Mouse (Mus musculus) bone marrow, adult 2 months (tissue): ENCODE measurements around the gene Sim2. TPM values are rescaled to one million over a fixed set of nuclear protein-coding genes. Genes with fewer than 3 reads are reported as not detected.
A peak's percentile ranks its signal among the peaks of the same experiment; 100 is the strongest.

Source experiments
- H3K27ac ChIP-seq: fragments of 200-500 bp; 2 replicates; pipeline ENCODE4 v1.5.1; 2012; ENCODE audit warnings: low read depth, mild to moderate bottlenecking, control low read depth, inconsistent platforms, low read length; ENCODE audit not compliant: control insufficient read depth, poor library complexity, insufficient read depth
- H3K4me1 ChIP-seq: fragments of 200-500 bp; 2 replicates; pipeline ENCODE4 v1.6.1; 2011; ENCODE audit warnings: low read length; ENCODE audit not compliant: control insufficient read depth, insufficient read depth
- H3K4me3 ChIP-seq: fragments of 200-500 bp; replicated peaks from 2 replicates; pipeline ENCODE3; 2011; ENCODE audit warnings: mild to moderate bottlenecking, low read depth, low read length, control low read depth; ENCODE audit not compliant: control insufficient read depth
- CTCF ChIP-seq: fragments of 200-500 bp; IDR thresholded peaks from 2 replicates; pipeline ENCODE4 v1.5.1; 2011; ENCODE audit warnings: low read length, control low read depth; ENCODE audit not compliant: control insufficient read depth, insufficient read depth
- POLR2A ChIP-seq: fragments of 200-500 bp; IDR thresholded peaks from 2 replicates; pipeline ENCODE4 v1.6.1; 2011; ENCODE audit warnings: low read depth, mild to moderate bottlenecking, control low read depth, low read length, borderline replicate concordance; ENCODE audit not compliant: control insufficient read depth
- WGBS: fragments of 180-500 bp; shearing (Covaris S2); methylation state at CpG from one replicate; pipeline ENCODE4 v1.1.7; 2018; 5-methylcytosine and 5-hydroxymethylcytosine counted together
- polyA plus RNA-seq: library from polyadenylated mRNA; stranded (reverse); fragments of >200 nt; gene quantifications from 2 replicates; pipeline ENCODE4 v1.2.4, GENCODE M21; 2011; ENCODE audit warnings: low replicate concordance; ENCODE audit not compliant: missing spikeins, insufficient read depth, insufficient read length

Sim2 gene
- polyA plus RNA-seq, 1 experiment: not detected

DNA sequence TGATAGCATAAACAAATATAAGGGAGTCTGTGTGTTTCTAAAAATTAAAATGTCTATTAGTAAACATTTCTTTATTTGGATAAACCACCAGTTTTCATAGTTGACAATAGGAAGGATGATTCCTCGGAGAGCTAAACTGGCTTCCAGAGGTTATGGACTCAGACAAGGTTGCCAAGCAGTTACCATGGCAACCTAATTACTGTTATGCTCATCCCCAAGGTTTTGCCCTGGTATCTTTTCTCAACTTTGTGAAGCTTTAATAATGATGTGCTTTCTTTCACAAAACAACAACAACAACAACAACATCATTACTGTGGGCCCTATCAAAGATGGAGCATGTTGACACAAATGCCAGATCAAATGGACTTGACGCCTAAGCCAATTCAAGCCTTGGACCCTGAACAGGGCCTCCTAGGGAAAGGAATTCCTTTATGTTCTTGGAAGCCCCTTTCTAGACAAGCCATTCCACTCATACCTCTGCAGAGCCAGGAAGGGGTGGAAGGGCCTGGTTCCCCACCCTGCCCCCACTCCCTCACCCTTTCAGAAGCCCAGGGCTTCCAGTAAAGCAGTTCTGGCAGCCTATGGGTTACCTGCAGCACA is 43.6 kb downstream of the Sim2 start:
- WGBS: 89% methylated on average over 2 of the region's 2 CpGs
- Histone ChIP-seq H3K4me3 (no peak overlapping the region), H3K4me1 (no peaks in the 10 kb centered on the region), H3K27ac (no peak overlapping the region)
- TF ChIP-seq CTCF: no peak
- TF ChIP-seq POLR2A: no peak

DNA sequence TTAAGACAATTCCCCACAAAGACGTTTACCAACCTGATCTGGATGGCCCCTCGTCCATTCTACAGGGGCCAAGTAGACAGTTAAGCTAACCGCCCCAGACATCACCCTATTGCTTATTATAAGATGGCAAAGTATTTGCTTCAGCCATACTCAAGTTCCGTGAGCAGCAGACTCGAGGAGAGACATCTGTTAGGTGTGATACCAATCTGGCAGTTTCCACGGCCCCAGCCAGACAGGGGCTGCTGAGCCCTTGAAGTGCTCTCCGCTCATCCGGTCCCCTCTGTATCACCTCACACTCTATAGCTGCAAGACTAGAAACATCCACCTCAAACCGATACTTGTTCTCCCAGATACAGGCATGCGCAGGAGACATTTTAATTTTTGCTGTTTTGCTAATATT is 49.5 kb downstream of the Sim2 start:
- H3K4me3 ChIP-seq: no peak overlapping the region
- no peak for TF ChIP-seq POLR2A
- no peak for TF ChIP-seq CTCF
- WGBS: 93% methylated on average over 10 of the region's 10 CpGs
- H3K4me1 ChIP-seq: no peaks in the 10 kb centered on the region
- H3K27ac ChIP-seq: no peak overlapping the region

DNA sequence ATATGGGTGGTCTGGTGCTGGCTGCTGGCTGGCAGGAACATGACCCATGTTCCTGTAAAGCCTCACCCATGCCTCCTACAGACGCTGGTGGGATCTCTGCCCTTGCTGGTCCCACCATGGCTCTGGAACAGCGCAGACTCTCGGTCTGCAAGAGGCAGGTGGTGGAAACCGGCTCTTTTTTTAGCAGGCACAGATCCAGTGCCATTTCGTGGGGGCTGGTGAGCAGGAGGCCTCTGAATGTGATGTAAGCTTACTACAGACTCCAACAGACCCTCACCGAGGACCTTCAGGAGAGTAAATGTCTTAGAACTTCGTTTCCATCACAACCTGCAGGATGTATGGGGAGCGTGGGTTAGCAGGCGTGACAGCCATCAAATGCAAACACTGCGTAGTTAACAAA is 56.0 kb downstream of the Sim2 start:
- no peaks in the 10 kb centered on the region for H3K4me1 ChIP-seq
- no peak overlapping the region for H3K4me3 ChIP-seq
- TF ChIP-seq POLR2A (no peak), CTCF (no peak)
- 85% methylated on average over 10 of the region's 10 CpGs for WGBS
- H3K27ac ChIP-seq: no peak overlapping the region

DNA sequence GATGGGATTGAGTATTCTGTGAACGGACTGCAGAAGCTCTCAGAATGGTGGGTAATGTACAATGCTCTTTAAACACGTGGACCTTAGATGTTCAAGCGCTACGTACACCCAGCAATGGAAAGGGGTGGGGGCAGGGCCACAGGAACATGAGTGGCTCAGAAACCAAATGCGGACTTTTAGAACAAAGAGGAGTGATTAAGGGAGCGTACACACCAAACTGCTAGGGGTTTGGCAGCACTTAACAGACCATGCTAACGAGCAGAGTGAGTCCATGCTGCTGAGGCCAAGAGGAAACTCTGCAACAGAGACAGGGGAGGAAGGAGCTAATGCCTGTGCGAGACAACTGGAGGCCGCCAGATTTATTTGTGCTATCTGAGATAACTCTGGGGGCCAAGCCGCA is 58.6 kb downstream of the Sim2 start:
- Histone ChIP-seq H3K4me3 (no peak overlapping the region), H3K27ac (no peak overlapping the region), H3K4me1 (peaks cover 2% of the 10 kb centered on the region)
- no peak for TF ChIP-seq POLR2A
- TF ChIP-seq CTCF: no peak
- WGBS: 24% methylated on average over 10 of the region's 10 CpGs

DNA sequence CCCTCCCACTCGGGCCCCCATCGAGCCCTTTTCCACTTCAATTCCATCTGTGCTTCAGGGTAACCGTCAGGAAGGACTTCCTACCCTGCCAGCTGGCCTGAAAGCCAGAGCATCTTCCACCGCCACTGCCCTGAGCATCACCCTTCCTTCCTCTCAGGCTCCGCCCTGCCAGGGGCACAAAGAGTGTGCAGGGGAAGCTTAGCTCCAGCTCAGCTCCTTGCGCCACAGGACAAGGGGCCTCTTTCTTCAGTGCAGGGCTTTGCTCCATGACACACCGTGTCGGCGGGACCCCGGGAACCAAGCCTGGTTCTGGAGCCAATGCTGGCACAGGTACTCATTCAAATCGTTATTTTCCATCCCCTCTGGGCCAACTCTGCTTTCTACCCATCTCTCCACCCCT is 63.4 kb downstream of the Sim2 start:
- TF ChIP-seq CTCF: no peak
- no peak overlapping the region for H3K27ac ChIP-seq
- WGBS: 9% methylated on average over 11 of the region's 11 CpGs
- H3K4me1 ChIP-seq: peaks cover 8% of the 10 kb centered on the region
- no peak overlapping the region for H3K4me3 ChIP-seq

DNA sequence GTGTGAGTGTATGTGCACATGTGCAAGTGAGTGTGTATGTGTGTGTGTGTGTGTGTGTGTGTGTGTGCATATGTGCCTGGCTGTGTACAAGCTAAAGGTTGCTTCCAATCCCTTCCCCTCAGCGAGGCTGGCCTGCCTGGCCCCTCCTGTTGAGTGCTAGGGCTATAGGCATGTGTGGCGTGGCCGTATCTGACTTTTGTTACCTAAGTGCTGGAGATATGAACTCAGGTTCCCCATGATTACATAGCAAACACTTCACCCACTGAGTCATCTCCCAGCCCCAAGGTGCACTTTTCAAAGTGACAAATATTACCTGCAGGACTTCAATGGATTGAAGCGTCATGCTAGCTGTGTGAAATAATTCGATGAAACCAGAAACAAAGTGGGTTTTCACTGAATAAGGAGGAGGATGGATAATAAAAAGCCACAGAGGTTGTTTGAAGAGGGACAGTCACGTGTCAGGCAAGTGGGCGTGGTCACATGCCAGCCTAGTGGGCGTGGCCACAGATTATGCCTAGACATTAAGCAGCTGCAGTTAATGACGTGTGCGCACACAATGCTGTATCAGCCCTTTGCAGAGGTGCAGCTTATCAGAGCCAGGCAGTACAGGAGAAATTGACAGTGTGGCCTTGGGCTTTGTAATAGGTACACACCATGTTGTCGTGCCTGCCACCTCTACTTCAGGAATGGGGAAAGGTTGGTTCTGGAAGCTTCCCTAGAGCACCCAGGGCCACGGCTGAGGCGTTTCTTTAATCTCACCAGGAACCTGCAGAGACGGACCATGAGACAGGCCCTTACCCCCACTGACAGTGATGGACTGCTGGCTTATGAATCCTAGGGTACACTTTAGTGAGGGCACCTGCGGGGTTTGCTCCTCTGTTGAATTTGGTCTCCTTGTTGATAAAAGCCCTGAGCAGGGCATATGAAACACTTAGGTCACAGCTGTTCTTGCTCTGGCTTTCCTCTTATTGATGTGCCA is 65.7 kb downstream of the Sim2 start:
- WGBS: 60% methylated on average over 15 of the region's 15 CpGs
- Histone ChIP-seq H3K27ac (peak overlapping the region; percentile 47), H3K4me1 (peaks cover 8% of the 10 kb centered on the region), H3K4me3 (no peak overlapping the region)
- TF ChIP-seq CTCF: no peak
- no peak for TF ChIP-seq POLR2A

DNA sequence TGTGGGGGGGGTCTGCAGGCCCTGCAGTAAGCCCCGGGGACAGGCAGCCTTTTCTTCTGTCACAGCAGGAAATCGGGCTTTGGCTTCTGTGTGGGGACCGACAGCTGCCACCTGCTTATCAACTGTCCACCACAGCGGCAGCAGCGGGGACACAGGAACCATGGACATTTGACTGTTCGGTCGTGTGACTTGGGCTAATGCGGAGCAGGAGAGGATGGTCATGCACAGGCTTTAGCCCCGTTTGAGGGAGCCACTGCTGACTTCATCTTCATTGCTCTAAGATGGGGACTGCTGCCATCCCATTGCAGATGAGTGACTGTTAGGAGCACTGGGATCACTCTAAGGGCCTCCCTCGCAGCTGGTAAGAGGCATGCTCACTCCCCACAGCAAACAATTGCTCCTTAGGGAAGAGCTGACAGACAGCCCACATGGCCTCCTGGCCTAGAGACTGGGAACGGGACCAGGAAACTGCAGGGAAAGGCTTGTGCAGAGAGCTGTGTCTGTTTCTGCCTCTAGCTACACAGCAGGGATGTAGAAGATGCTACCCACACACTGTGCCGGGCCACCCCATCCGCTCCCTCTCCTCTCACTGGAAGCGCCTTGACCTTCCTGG is 70.4 kb downstream of the Sim2 start:
- Histone ChIP-seq H3K4me3 (no peak overlapping the region), H3K4me1 (peaks cover 2% of the 10 kb centered on the region; the same call in 1 of the 2 replicates), H3K27ac (no peak overlapping the region)
- WGBS: 75% methylated on average over 14 of the region's 14 CpGs
- TF ChIP-seq POLR2A: no peak
- no peak for TF ChIP-seq CTCF

DNA sequence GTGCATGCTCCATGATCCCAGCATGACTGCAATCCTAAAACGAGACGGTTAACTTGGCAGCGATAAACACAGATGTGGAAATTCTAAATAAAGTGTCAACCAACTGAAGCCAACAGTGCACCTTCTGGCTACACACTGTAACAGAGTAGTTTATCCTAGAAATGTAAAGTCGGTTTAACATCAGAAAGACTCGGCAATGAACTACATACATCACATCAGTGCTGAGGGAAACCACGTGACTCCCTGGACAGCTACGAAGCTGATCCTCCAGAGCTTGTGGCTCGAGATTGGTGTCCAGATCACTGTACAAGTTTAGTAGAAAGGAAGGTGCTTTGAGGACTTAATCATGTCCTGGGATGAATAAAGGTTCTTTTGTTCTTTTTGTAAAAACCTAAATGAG is 73.1 kb downstream of the Sim2 start:
- TF ChIP-seq CTCF: no peak
- TF ChIP-seq POLR2A: no peak
- 82% methylated on average over 8 of the region's 8 CpGs for WGBS
- Histone ChIP-seq H3K4me3 (no peak overlapping the region), H3K4me1 (no peaks in the 10 kb centered on the region), H3K27ac (no peak overlapping the region)
